20 mouse cellular contexts compared by ENCODE assay signal in the genomic region with DNA sequence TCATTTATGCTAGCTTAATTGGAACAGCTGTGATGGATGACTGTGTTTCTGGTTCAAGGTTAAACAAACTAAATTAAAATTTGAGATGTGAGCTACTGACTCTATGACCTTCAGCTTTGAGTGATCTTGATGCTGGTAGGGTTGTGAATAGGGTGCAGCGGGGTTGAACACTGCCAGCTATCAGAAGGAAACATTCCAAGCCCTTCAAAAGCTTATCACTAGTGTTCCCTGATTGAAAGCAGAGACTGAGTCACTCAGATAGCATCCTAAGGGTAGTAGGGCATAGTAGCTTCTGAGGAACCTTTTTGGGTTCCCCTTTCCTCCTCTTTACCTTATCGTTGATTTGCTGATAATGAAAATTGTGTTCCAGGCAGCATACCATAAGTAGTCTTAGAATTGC.
DNase-seq lines count a peak whose midpoint lies in the region; ATAC-seq and TF ChIP-seq lines count a peak whose summit lies in the region.
"Had no signal": no experiment of that assay in that cellular context is flagged by ENCODE, and none has a peak within 500 bp of the region (broad histone marks: within the 10 kb centered on the region; RNA-seq: fewer than 3 reads in every experiment).

No protein-coding gene starts in this region.

- 15% methylated on average over 2 of the region's 2 CpGs for WGBS in heart, embryonic 10.5 days
- 14% methylated on average over 2 of the region's 2 CpGs for WGBS in heart, embryonic 13.5 days
- WGBS in heart, postnatal 0 days, result 10% methylated on average over 2 of the region's 2 CpGs
- 82% methylated on average over 2 of the region's 2 CpGs for WGBS in midbrain, embryonic 10.5 days

- no peak for TF ChIP-seq CTCF in heart, postnatal 0 days (IDR thresholded peaks at IDR 0.05; ENCODE audit: low read depth)

- peak; percentile 46 for DNase-seq in heart, adult 11 months
- no peak for DNase-seq in heart, postnatal 4 days
- no peak for DNase-seq in heart, embryonic 10.5 days (ENCODE audit: low spot score)
- peak; percentile 62 for DNase-seq in heart, postnatal 0 days (ENCODE audit: low spot score)
- no peak for DNase-seq in midbrain, embryonic 10.5 days (ENCODE audit: low spot score)
- DNase-seq in kidney, adult 9 months, result no peak
- DNase-seq: adrenal gland, postnatal 25 days; cerebellum, adult 18-20 months; cerebellum, adult 9-11 months; cerebellum, postnatal 36 days; gastrocnemius, postnatal 10 days had no signal

- peak; percentile 87; the same call in 1 of the 2 replicates for TF ChIP-seq EP300 in heart, postnatal 0 days (IDR thresholded peaks at IDR 0.05; ENCODE audit: low read depth)

- H3K4me1 ChIP-seq in heart, embryonic 10.5 days, result peaks cover 13% of the 10 kb centered on the region
- peaks cover 39% of the 10 kb centered on the region for H3K4me1 ChIP-seq in heart, embryonic 13.5 days
- H3K4me1 ChIP-seq in heart, postnatal 0 days (ENCODE audit: control insufficient read depth, insufficient read depth), result peaks cover 19% of the 10 kb centered on the region; the same call in 1 of the 2 replicates
- no peaks in the 10 kb centered on the region for H3K4me1 ChIP-seq in midbrain, embryonic 10.5 days
- H3K4me1 ChIP-seq: embryonic facial prominence, embryonic 13.5 days; forebrain, embryonic 12.5 days; hindbrain, embryonic 12.5 days; kidney, embryonic 15.5 days had no signal

- no peak overlapping the region for H3K9ac ChIP-seq in heart, embryonic 13.5 days
- no peak overlapping the region for H3K9ac ChIP-seq in heart, postnatal 0 days (replicated peaks; ENCODE audit: low read depth, low read length)
- H3K9ac ChIP-seq: embryonic facial prominence, embryonic 13.5 days; forebrain, embryonic 12.5 days; hindbrain, embryonic 12.5 days; kidney, embryonic 15.5 days had no signal

- peak; percentile 37; the same call in 1 of the 2 replicates for ATAC-seq in heart, embryonic 13.5 days (ENCODE audit: extremely low read depth, insufficient number of reproducible peaks, low FRiP score, low TSS enrichment)
- peak; percentile 86 for ATAC-seq in heart, postnatal 0 days (ENCODE audit: insufficient read depth, low read depth)
- ATAC-seq: forebrain, embryonic 16.5 days; hindbrain, embryonic 16.5 days; inflammation-experienced regulatory T-cells, adult 6 months; intestine, postnatal 0 days had no signal

- no peaks in the 10 kb centered on the region for H3K36me3 ChIP-seq in heart, embryonic 10.5 days
- H3K36me3 ChIP-seq in heart, embryonic 13.5 days, result no peaks in the 10 kb centered on the region
- H3K36me3 ChIP-seq in heart, postnatal 0 days (replicated peaks; ENCODE audit: control insufficient read depth, insufficient read depth, low read length), result no peaks in the 10 kb centered on the region
- H3K36me3 ChIP-seq in midbrain, embryonic 10.5 days, result no peaks in the 10 kb centered on the region
- H3K36me3 ChIP-seq: embryonic facial prominence, embryonic 13.5 days; forebrain, embryonic 12.5 days; hindbrain, embryonic 12.5 days; kidney, embryonic 15.5 days had no signal

- H3K4me3 ChIP-seq in heart, embryonic 10.5 days, result peak overlapping the region; percentile 15
- H3K4me3 ChIP-seq in heart, embryonic 13.5 days, result peak overlapping the region; percentile 2; the same call in 1 of the 2 replicates
- H3K4me3 ChIP-seq in heart, postnatal 0 days (ENCODE audit: low read depth, low read length), result no peak overlapping the region
- no peak overlapping the region for H3K4me3 ChIP-seq in midbrain, embryonic 10.5 days
- H3K4me3 ChIP-seq: embryonic facial prominence, embryonic 13.5 days; forebrain, embryonic 12.5 days; hindbrain, embryonic 12.5 days; kidney, embryonic 15.5 days had no signal

- no peaks in the 10 kb centered on the region for H3K27me3 ChIP-seq in heart, embryonic 10.5 days (ENCODE audit: insufficient read depth, poor library complexity, severe bottlenecking)
- no peaks in the 10 kb centered on the region for H3K27me3 ChIP-seq in heart, embryonic 13.5 days (replicated peaks)
- H3K27me3 ChIP-seq in heart, postnatal 0 days (ENCODE audit: control insufficient read depth, insufficient read depth, low read length), result no peaks in the 10 kb centered on the region
- no peaks in the 10 kb centered on the region for H3K27me3 ChIP-seq in midbrain, embryonic 10.5 days (ENCODE audit: low read depth, poor library complexity, severe bottlenecking)
- H3K27me3 ChIP-seq: embryonic facial prominence, embryonic 13.5 days; forebrain, embryonic 12.5 days; hindbrain, embryonic 12.5 days; kidney, embryonic 15.5 days had no signal

- H3K27ac ChIP-seq in heart, embryonic 10.5 days, result peak overlapping the region; percentile 84
- peak overlapping the region; percentile 89 for H3K27ac ChIP-seq in heart, embryonic 13.5 days (replicated peaks)
- H3K27ac ChIP-seq in heart, postnatal 0 days (ENCODE audit: low read depth), result peak overlapping the region; percentile 88
- no peak overlapping the region for H3K27ac ChIP-seq in midbrain, embryonic 10.5 days (replicated peaks)
- H3K27ac ChIP-seq: embryonic facial prominence, embryonic 13.5 days; forebrain, embryonic 12.5 days; hindbrain, embryonic 12.5 days; kidney, embryonic 15.5 days had no signal

- no peaks in the 10 kb centered on the region for H3K9me3 ChIP-seq in heart, embryonic 10.5 days
- H3K9me3 ChIP-seq in heart, embryonic 13.5 days, result no peaks in the 10 kb centered on the region
- H3K9me3 ChIP-seq in heart, postnatal 0 days (replicated peaks; ENCODE audit: control insufficient read depth, low read length), result no peaks in the 10 kb centered on the region
- no peaks in the 10 kb centered on the region for H3K9me3 ChIP-seq in midbrain, embryonic 10.5 days (replicated peaks)
- H3K9me3 ChIP-seq: embryonic facial prominence, embryonic 13.5 days; forebrain, embryonic 12.5 days; hindbrain, embryonic 12.5 days; kidney, embryonic 15.5 days had no signal

- H3K4me2 ChIP-seq in heart, embryonic 13.5 days, result peak overlapping the region; percentile 45
- peak overlapping the region; percentile 36; the same call in 1 of the 2 replicates for H3K4me2 ChIP-seq in heart, postnatal 0 days (ENCODE audit: low read depth, low read length)
- H3K4me2 ChIP-seq: embryonic facial prominence, embryonic 13.5 days; forebrain, embryonic 12.5 days; hindbrain, embryonic 12.5 days; kidney, embryonic 15.5 days had no signal

Comparison
In these comparisons a context has a peak if more than half of its experiments do, and no peak if none do; other contexts are left out.
1. DNase-seq: peak in heart, adult 11 months (single experiment) and heart, postnatal 0 days (single experiment); none in heart, postnatal 4 days (single experiment), heart, embryonic 10.5 days (single experiment), midbrain, embryonic 10.5 days (single experiment) and kidney, adult 9 months (single experiment).
2. H3K4me3 ChIP-seq: peak in heart, embryonic 10.5 days (single experiment) and heart, embryonic 13.5 days (single experiment); none in heart, postnatal 0 days (single experiment) and midbrain, embryonic 10.5 days (single experiment).